Comparison of ENCODE assay signal across 17 mouse cellular contexts in the genomic region with DNA sequence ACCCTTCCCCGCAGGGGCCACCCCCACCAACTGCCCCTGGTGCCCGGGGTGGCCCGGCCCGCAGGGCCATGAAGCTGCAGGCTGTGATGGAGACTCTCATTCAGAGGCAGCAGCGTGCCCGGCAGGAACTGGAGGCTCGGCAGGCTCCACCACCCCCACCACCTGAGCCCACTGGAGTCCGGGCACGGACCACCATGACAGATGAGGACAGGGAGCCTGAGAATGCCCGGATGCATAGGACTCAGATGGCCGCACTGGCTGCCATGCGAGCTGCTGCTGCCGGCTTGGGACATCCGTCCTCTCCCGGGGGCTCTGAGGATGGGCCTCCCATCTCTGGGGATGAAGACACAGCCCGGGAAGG. TPM values are rescaled to one million over a fixed set of nuclear protein-coding genes. Genes with fewer than 3 reads are reported as not detected.
A peak's percentile ranks its signal among the peaks of the same experiment; 100 is the strongest.
DNase-seq lines count a peak whose midpoint lies in the region; ATAC-seq lines count a peak whose summit lies in the region.
"Had no signal": no experiment of that assay in that cellular context is flagged by ENCODE, and none has a peak within 500 bp of the region (broad histone marks: within the 10 kb centered on the region; RNA-seq: fewer than 3 reads in every experiment).

No protein-coding gene starts in this region.

- H3K9me3 ChIP-seq in hindbrain, embryonic 10.5 days, result no peaks in the 10 kb centered on the region
- H3K9me3 ChIP-seq in hindbrain, embryonic 16.5 days (ENCODE audit: control insufficient read depth, low read length), result no peaks in the 10 kb centered on the region
- H3K9me3 ChIP-seq in midbrain, embryonic 12.5 days, result no peaks in the 10 kb centered on the region
- H3K9me3 ChIP-seq in midbrain, embryonic 11.5 days (ENCODE audit: control insufficient read depth, low read length), result no peaks in the 10 kb centered on the region
- H3K9me3 ChIP-seq in hindbrain, embryonic 14.5 days (ENCODE audit: control insufficient read depth, low read length), result no peaks in the 10 kb centered on the region
- H3K9me3 ChIP-seq in neural tube, embryonic 15.5 days (replicated peaks), result no peaks in the 10 kb centered on the region

- no peak overlapping the region for H3K4me2 ChIP-seq in hindbrain, embryonic 16.5 days (ENCODE audit: low read length)
- no peak overlapping the region for H3K4me2 ChIP-seq in midbrain, embryonic 12.5 days (replicated peaks)
- no peak overlapping the region for H3K4me2 ChIP-seq in midbrain, embryonic 11.5 days
- H3K4me2 ChIP-seq in hindbrain, embryonic 14.5 days (replicated peaks), result no peak overlapping the region
- H3K4me2 ChIP-seq in neural tube, embryonic 15.5 days, result no peak overlapping the region

- H3K9ac ChIP-seq in hindbrain, embryonic 16.5 days (ENCODE audit: low read depth, low read length), result no peak overlapping the region
- H3K9ac ChIP-seq in midbrain, embryonic 12.5 days (replicated peaks), result 0 out of 2 replicates have a peak overlapping the region, but pooled peaks have one; percentile 37
- no peak overlapping the region for H3K9ac ChIP-seq in midbrain, embryonic 11.5 days (ENCODE audit: low read length)
- H3K9ac ChIP-seq in hindbrain, embryonic 14.5 days, result peak overlapping the region; percentile 13; the same call in 1 of the 2 replicates
- H3K9ac ChIP-seq in neural tube, embryonic 15.5 days (replicated peaks), result no peak overlapping the region

- H3K4me3 ChIP-seq in hindbrain, embryonic 10.5 days, result peak overlapping the region; percentile 95; the same call in 1 of the 2 replicates
- H3K4me3 ChIP-seq in hindbrain, embryonic 16.5 days (ENCODE audit: low read length), result no peak overlapping the region
- H3K4me3 ChIP-seq in midbrain, embryonic 12.5 days, result 0 out of 2 replicates have a peak overlapping the region, but pooled peaks have one; percentile 3
- no peak overlapping the region for H3K4me3 ChIP-seq in midbrain, embryonic 11.5 days (ENCODE audit: low read depth, low read length)
- 0 out of 2 replicates have a peak overlapping the region, but pooled peaks have one; percentile 3 for H3K4me3 ChIP-seq in hindbrain, embryonic 14.5 days (replicated peaks; ENCODE audit: low read length)
- no peak overlapping the region for H3K4me3 ChIP-seq in neural tube, embryonic 15.5 days (replicated peaks)

- 85% methylated on average over 16 of the region's 16 CpGs for WGBS in hindbrain, embryonic 10.5 days
- 51% methylated on average over 16 of the region's 16 CpGs for WGBS in hindbrain, embryonic 16.5 days
- 87% methylated on average over 16 of the region's 16 CpGs for WGBS in midbrain, embryonic 12.5 days
- 91% methylated on average over 16 of the region's 16 CpGs for WGBS in midbrain, embryonic 11.5 days
- WGBS in hindbrain, embryonic 14.5 days, result 51% methylated on average over 16 of the region's 16 CpGs
- WGBS in neural tube, embryonic 15.5 days, result 45% methylated on average over 16 of the region's 16 CpGs

- peaks cover 99% of the 10 kb centered on the region for H3K4me1 ChIP-seq in hindbrain, embryonic 10.5 days (replicated peaks)
- H3K4me1 ChIP-seq in hindbrain, embryonic 16.5 days (ENCODE audit: control insufficient read depth, insufficient read depth, low read depth, low read length), result peaks cover 54% of the 10 kb centered on the region
- H3K4me1 ChIP-seq in midbrain, embryonic 12.5 days, result peaks cover 57% of the 10 kb centered on the region
- peaks cover 40% of the 10 kb centered on the region for H3K4me1 ChIP-seq in midbrain, embryonic 11.5 days (ENCODE audit: control insufficient read depth, insufficient read depth, low read length)
- peaks cover 32% of the 10 kb centered on the region for H3K4me1 ChIP-seq in hindbrain, embryonic 14.5 days (replicated peaks; ENCODE audit: control insufficient read depth, insufficient read depth, low read length)
- H3K4me1 ChIP-seq in neural tube, embryonic 15.5 days, result peaks cover 71% of the 10 kb centered on the region

- no peak for ATAC-seq in hindbrain, embryonic 16.5 days
- ATAC-seq in midbrain, embryonic 12.5 days (ENCODE audit: low FRiP score, low read depth), result no peak
- ATAC-seq in midbrain, embryonic 11.5 days (ENCODE audit: low FRiP score), result no peak
- no peak for ATAC-seq in hindbrain, embryonic 14.5 days (ENCODE audit: low FRiP score)
- ATAC-seq in neural tube, embryonic 15.5 days (ENCODE audit: low FRiP score), result no peak
- ATAC-seq: forebrain, embryonic 14.5 days; inflammation-experienced regulatory T-cells, adult 6 months had no signal

- H3K27ac ChIP-seq in hindbrain, embryonic 10.5 days, result peak overlapping the region; percentile 18; the same call in 1 of the 2 replicates
- no peak overlapping the region for H3K27ac ChIP-seq in hindbrain, embryonic 16.5 days (ENCODE audit: low read depth, low read length)
- no peak overlapping the region for H3K27ac ChIP-seq in midbrain, embryonic 12.5 days (replicated peaks)
- no peak overlapping the region for H3K27ac ChIP-seq in midbrain, embryonic 11.5 days (ENCODE audit: low read depth, low read length)
- no peak overlapping the region for H3K27ac ChIP-seq in hindbrain, embryonic 14.5 days
- H3K27ac ChIP-seq in neural tube, embryonic 15.5 days (replicated peaks), result peak overlapping the region; percentile 45; the same call in 1 of the 2 replicates

- DNase-seq in hindbrain, embryonic 10.5 days (ENCODE audit: low spot score), result no peak
- DNase-seq in midbrain, embryonic 11.5 days (ENCODE audit: low spot score, missing footprints), result no peak
- DNase-seq in hindbrain, embryonic 14.5 days (ENCODE audit: low spot score), result no peak
- DNase-seq in frontal cortex, adult 2 months (ENCODE audit: extremely low spot score in 1 of 2, low spot score in 1 of 2), result no peak
- DNase-seq: adrenal gland, adult 8-10 months; kidney, postnatal 14 days; lung, postnatal 4 days; spleen, adult 18-20 months had no signal

- H3K27me3 ChIP-seq in hindbrain, embryonic 10.5 days (ENCODE audit: insufficient read depth, poor library complexity, severe bottlenecking), result peaks cover 70% of the 10 kb centered on the region
- H3K27me3 ChIP-seq in hindbrain, embryonic 16.5 days (replicated peaks; ENCODE audit: control insufficient read depth, insufficient read depth, low read length), result no peaks in the 10 kb centered on the region
- H3K27me3 ChIP-seq in midbrain, embryonic 12.5 days, result peaks cover 4% of the 10 kb centered on the region
- peaks cover 4% of the 10 kb centered on the region for H3K27me3 ChIP-seq in midbrain, embryonic 11.5 days (ENCODE audit: control insufficient read depth, insufficient read depth, low read length)
- H3K27me3 ChIP-seq in hindbrain, embryonic 14.5 days (ENCODE audit: control insufficient read depth, insufficient read depth, low read length), result no peaks in the 10 kb centered on the region
- no peaks in the 10 kb centered on the region for H3K27me3 ChIP-seq in neural tube, embryonic 15.5 days (replicated peaks)

- H3K36me3 ChIP-seq in hindbrain, embryonic 10.5 days, result peaks cover 54% of the 10 kb centered on the region
- H3K36me3 ChIP-seq in hindbrain, embryonic 16.5 days (ENCODE audit: control insufficient read depth, insufficient read depth, low read length), result 0 out of 2 replicates have a peak, but pooled peaks cover 4% of the 10 kb centered on the region
- peaks cover 31% of the 10 kb centered on the region for H3K36me3 ChIP-seq in midbrain, embryonic 12.5 days
- H3K36me3 ChIP-seq in midbrain, embryonic 11.5 days (ENCODE audit: control insufficient read depth, insufficient read depth, low read length), result no peaks in the 10 kb centered on the region
- peaks cover 23% of the 10 kb centered on the region for H3K36me3 ChIP-seq in hindbrain, embryonic 14.5 days (replicated peaks; ENCODE audit: control insufficient read depth, insufficient read depth)
- H3K36me3 ChIP-seq in neural tube, embryonic 15.5 days, result peaks cover 9% of the 10 kb centered on the region

RNA-seq across cellular contexts. Expression of a gene that starts 4.0 kb away (rescaled TPM):
- polyA plus RNA-seq in hindbrain, embryonic 10.5 days (2016; fragmentation: Nextera tagmentation; extraction: Ambion mirVana), result 11.1 and 15.0 TPM in 2 replicates
- polyA plus RNA-seq in hindbrain, embryonic 16.5 days (2015; fragmentation: Nextera tagmentation; extraction: Ambion mirVana), result 1.6 and 1.7 TPM in 2 replicates
- 4.0 and 5.6 TPM in 2 replicates for polyA plus RNA-seq in midbrain, embryonic 12.5 days (2016; fragmentation: Nextera tagmentation; extraction: Ambion mirVana)
- polyA plus RNA-seq in midbrain, embryonic 11.5 days (2014; fragmentation: Nextera tagmentation; extraction: Ambion mirVana), result 4.2 and 6.2 TPM in 2 replicates
- polyA plus RNA-seq in hindbrain, embryonic 14.5 days (2014; fragmentation: Nextera tagmentation; extraction: Ambion mirVana), result 3.4 and 3.8 TPM in 2 replicates
- 2.4 and 5.1 TPM in 2 replicates for polyA plus RNA-seq in neural tube, embryonic 15.5 days (2015; fragmentation: Nextera tagmentation; extraction: Ambion mirVana)
- polyA plus RNA-seq in frontal cortex, adult 2 months (2012; rRNA removed), result 3.6 and 4.1 TPM in 2 replicates

RNA-seq across cellular contexts. Expression of a gene that starts 9.8 kb away (rescaled TPM):
- polyA plus RNA-seq in hindbrain, embryonic 10.5 days (2016; fragmentation: Nextera tagmentation; extraction: Ambion mirVana), result 130 and 152 TPM in 2 replicates
- 293 and 300 TPM in 2 replicates for polyA plus RNA-seq in hindbrain, embryonic 16.5 days (2015; fragmentation: Nextera tagmentation; extraction: Ambion mirVana)
- polyA plus RNA-seq in midbrain, embryonic 12.5 days (2016; fragmentation: Nextera tagmentation; extraction: Ambion mirVana), result 157 and 167 TPM in 2 replicates
- 127 and 135 TPM in 2 replicates for polyA plus RNA-seq in midbrain, embryonic 11.5 days (2014; fragmentation: Nextera tagmentation; extraction: Ambion mirVana)
- 228 and 232 TPM in 2 replicates for polyA plus RNA-seq in hindbrain, embryonic 14.5 days (2014; fragmentation: Nextera tagmentation; extraction: Ambion mirVana)
- 264 and 288 TPM in 2 replicates for polyA plus RNA-seq in neural tube, embryonic 15.5 days (2015; fragmentation: Nextera tagmentation; extraction: Ambion mirVana)
- 380 and 385 TPM in 2 replicates for polyA plus RNA-seq in frontal cortex, adult 2 months (2012; rRNA removed)

RNA-seq across cellular contexts. Expression of a gene that starts 14.0 kb away (rescaled TPM):
- polyA plus RNA-seq in hindbrain, embryonic 10.5 days (2016; fragmentation: Nextera tagmentation; extraction: Ambion mirVana), result 0.72 and 0.80 TPM in 2 replicates
- polyA plus RNA-seq in hindbrain, embryonic 16.5 days (2015; fragmentation: Nextera tagmentation; extraction: Ambion mirVana), result 3.1 and 3.7 TPM in 2 replicates
- 1.4 and 1.5 TPM in 2 replicates for polyA plus RNA-seq in midbrain, embryonic 12.5 days (2016; fragmentation: Nextera tagmentation; extraction: Ambion mirVana)
- 0.34 and 0.61 TPM in 2 replicates for polyA plus RNA-seq in midbrain, embryonic 11.5 days (2014; fragmentation: Nextera tagmentation; extraction: Ambion mirVana)
- 1.7 and 2.6 TPM in 2 replicates for polyA plus RNA-seq in hindbrain, embryonic 14.5 days (2014; fragmentation: Nextera tagmentation; extraction: Ambion mirVana)
- polyA plus RNA-seq in neural tube, embryonic 15.5 days (2015; fragmentation: Nextera tagmentation; extraction: Ambion mirVana), result 1.8 and 2.8 TPM in 2 replicates
- polyA plus RNA-seq in frontal cortex, adult 2 months (2012; rRNA removed), result 10.7 and 11.8 TPM in 2 replicates
- polyA plus RNA-seq: inflammation-experienced regulatory T-cells, adult 6 months had no signal

RNA-seq across cellular contexts. Expression of a gene that starts 20.1 kb away (rescaled TPM):
- 2.6 and 4.5 TPM in 2 replicates for polyA plus RNA-seq in hindbrain, embryonic 10.5 days (2016; fragmentation: Nextera tagmentation; extraction: Ambion mirVana)
- polyA plus RNA-seq in hindbrain, embryonic 16.5 days (2015; fragmentation: Nextera tagmentation; extraction: Ambion mirVana), result 1.4 and 18.3 TPM in 2 replicates
- 27.9 and 34.2 TPM in 2 replicates for polyA plus RNA-seq in midbrain, embryonic 12.5 days (2016; fragmentation: Nextera tagmentation; extraction: Ambion mirVana)
- polyA plus RNA-seq in midbrain, embryonic 11.5 days (2014; fragmentation: Nextera tagmentation; extraction: Ambion mirVana), result 20.6 and 25.6 TPM in 2 replicates
- 1.1 TPM in 1 of 2 replicates, not detected in the other for polyA plus RNA-seq in hindbrain, embryonic 14.5 days (2014; fragmentation: Nextera tagmentation; extraction: Ambion mirVana)
- polyA plus RNA-seq in neural tube, embryonic 15.5 days (2015; fragmentation: Nextera tagmentation; extraction: Ambion mirVana), result 22.7 and 23.6 TPM in 2 replicates
- not detected in 2 replicates for polyA plus RNA-seq in frontal cortex, adult 2 months (2012; rRNA removed)
- polyA plus RNA-seq: brain, embryonic 14.5 days; C2C12; cerebellum, adult 2 months; liver, embryonic 16.5 days had no signal

RNA-seq across cellular contexts. Expression of a gene that starts 22.1 kb away (rescaled TPM):
- polyA plus RNA-seq in hindbrain, embryonic 10.5 days (2016; fragmentation: Nextera tagmentation; extraction: Ambion mirVana), result 68.3 and 77.3 TPM in 2 replicates
- 48.2 and 53.8 TPM in 2 replicates for polyA plus RNA-seq in hindbrain, embryonic 16.5 days (2015; fragmentation: Nextera tagmentation; extraction: Ambion mirVana)
- polyA plus RNA-seq in midbrain, embryonic 12.5 days (2016; fragmentation: Nextera tagmentation; extraction: Ambion mirVana), result 65.4 and 68.4 TPM in 2 replicates
- polyA plus RNA-seq in midbrain, embryonic 11.5 days (2014; fragmentation: Nextera tagmentation; extraction: Ambion mirVana), result 39.7 and 45.7 TPM in 2 replicates
- polyA plus RNA-seq in hindbrain, embryonic 14.5 days (2014; fragmentation: Nextera tagmentation; extraction: Ambion mirVana), result 42.0 and 42.5 TPM in 2 replicates
- 44.9 and 46.7 TPM in 2 replicates for polyA plus RNA-seq in neural tube, embryonic 15.5 days (2015; fragmentation: Nextera tagmentation; extraction: Ambion mirVana)
- polyA plus RNA-seq in frontal cortex, adult 2 months (2012; rRNA removed), result 75.9 and 80.7 TPM in 2 replicates

Comparison
In these comparisons a context has a peak if more than half of its experiments do, and no peak if none do; other contexts are left out.
1. H3K27ac ChIP-seq: peak in hindbrain, embryonic 10.5 days (single experiment) and neural tube, embryonic 15.5 days (single experiment); none in hindbrain, embryonic 16.5 days (single experiment), midbrain, embryonic 12.5 days (single experiment), midbrain, embryonic 11.5 days (single experiment) and hindbrain, embryonic 14.5 days (single experiment).
2. H3K4me3 ChIP-seq: peak in hindbrain, embryonic 10.5 days (single experiment), midbrain, embryonic 12.5 days (single experiment) and hindbrain, embryonic 14.5 days (single experiment); none in hindbrain, embryonic 16.5 days (single experiment), midbrain, embryonic 11.5 days (single experiment) and neural tube, embryonic 15.5 days (single experiment).
3. H3K9ac ChIP-seq: peak in midbrain, embryonic 12.5 days (single experiment) and hindbrain, embryonic 14.5 days (single experiment); none in hindbrain, embryonic 16.5 days (single experiment), midbrain, embryonic 11.5 days (single experiment) and neural tube, embryonic 15.5 days (single experiment).